Mouse (Mus musculus) retina, adult 2 months (tissue): ENCODE results near the gene H2-M1.

ENCODE experiments used
- DNase-seq: peaks from one replicate; pipeline ENCODE4 v3.0.0-alpha.2; 2012; ENCODE audit warnings: low read depth, low spot score

Gene H2-M1

DNA sequence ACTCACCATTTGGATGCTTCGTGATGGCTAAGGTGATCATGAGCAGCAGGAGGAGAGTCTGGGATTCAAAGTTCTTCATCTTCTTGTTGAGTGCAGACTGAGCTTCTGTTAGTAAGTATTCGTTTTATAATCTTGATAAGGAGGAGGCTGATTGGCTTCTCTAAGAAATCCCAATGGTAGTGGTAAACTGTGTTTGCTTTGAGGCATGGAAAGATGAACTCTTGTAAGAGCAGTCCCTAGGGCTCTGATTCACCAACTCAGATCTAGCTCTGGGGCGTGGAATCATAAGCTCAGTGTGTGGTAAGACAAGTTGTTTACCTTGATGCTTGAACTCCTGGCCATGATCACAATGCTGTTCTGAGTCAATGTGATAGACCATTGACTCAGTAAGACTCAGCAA lies at the start of gene H2-M1:
H2-M1 (minus strand) TSS at position 101 of the 400 bp plus-strand sequence.
- no peak for DNase-seq

DNA sequence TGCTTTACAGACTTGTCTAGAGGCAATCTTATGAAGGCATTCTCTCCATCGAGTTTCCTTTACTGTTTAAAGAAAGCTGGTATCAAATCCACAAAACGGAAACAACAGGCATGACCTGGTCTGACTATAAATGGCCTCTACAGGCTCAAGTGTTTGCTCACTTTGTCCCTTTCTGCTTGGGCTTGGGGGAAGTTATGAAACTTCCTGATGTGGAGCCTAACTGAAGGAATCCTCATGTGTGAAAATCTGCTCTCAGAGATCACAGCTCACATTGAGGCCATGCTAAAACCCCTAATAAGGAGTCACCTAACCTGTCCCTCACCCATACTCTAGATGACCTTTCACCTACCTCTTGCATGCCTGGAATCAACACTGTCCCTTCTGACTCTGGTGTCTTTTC lies 25.7 kb upstream of the H2-M1 start:
- no peak for DNase-seq

DNA sequence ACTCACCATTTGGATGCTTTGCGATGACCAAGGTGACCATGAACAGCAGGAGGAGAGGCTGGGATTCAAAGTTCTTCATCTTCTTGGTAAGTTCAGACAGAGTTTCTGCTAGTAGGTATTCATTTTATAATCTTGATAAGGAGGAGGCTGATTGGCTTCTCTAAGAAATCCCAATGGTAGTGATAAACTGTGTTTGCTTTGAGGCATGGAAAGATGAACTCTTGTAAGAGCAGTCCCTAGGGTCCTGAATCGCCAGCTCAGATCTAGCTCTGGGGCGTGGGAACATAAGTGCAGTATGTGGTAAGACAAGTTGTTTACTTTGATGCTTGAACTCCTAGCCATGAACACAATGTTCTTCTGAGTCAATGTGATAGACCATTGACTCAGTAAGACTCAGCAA lies 29.5 kb downstream of the H2-M1 start, which contains the start of gene H2-M9:
H2-M9 (minus strand) TSS at position 101 of the 400 bp plus-strand sequence.
- DNase-seq, result no peak
